Mouse (Mus musculus): ENCODE data around the gene Myoc. TPM values are rescaled to one million over a fixed set of nuclear protein-coding genes. Genes with fewer than 3 reads are reported as not detected.
"Not testable (repeated sequence)": the region's sequence is repeated elsewhere in the genome, so short reads cannot be mapped to it uniquely, and the experiment has no call there.

Myoc gene
- polyA plus RNA-seq, 1 experiment from 2014 or later: 0.09 TPM

DNA sequence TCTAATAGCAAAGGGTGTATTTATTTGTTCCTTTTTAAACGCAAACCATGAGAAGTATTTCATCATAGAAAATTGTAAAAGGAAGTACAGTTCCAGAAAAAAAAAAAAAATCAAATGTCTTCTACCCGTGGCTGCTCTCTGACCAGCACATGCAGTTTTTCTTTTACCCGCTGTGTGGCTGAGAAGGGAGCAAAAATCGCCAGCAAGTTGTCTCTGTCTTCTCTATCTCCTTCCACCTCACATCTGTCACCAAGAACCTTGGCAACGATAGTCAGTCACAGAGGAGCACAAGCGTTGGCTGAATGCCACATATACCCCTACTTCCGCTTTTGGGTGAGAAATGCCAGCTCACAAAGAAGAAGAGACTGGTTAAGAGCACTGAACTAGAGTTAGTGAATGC is 13.7 kb upstream of the Myoc start:
- H3K36me3 ChIP-seq: no peaks in the 10 kb centered on the region
- no peaks in the 10 kb centered on the region for H3K27me3 ChIP-seq (ENCODE audit: insufficient read depth, poor library complexity, severe bottlenecking)
- no peak for DNase-seq (ENCODE audit: low spot score)
- no peaks in the 10 kb centered on the region for H3K9me3 ChIP-seq
- H3K27ac ChIP-seq: no peak overlapping the region
- peaks cover 7% of the 10 kb centered on the region for H3K4me1 ChIP-seq (replicated peaks)
- 71% methylated on average over 7 of the region's 7 CpGs for WGBS
- no peak overlapping the region for H3K4me3 ChIP-seq

DNA sequence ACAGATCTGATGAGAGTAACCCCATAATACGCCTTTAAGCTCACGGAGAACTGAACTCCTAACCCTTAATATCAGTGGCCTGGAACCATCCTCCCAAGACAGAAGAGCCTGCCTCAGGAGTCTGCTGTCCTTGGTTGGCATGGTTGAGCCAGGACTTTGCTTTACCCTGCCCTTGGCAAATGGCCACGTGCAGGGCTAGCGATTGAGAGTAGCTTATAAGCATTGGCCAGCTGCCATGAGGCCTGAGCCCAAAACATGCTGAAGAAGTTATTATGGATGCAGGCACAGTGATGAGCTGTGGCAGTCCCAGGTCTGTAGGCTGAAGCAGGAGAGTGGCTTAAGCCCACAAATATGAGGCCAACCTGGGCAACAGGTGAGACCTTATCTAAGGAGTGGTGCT is 11.1 kb upstream of the Myoc start:
- not testable (repeated sequence) for H3K4me1 ChIP-seq (replicated peaks); H3K4me3 ChIP-seq; H3K9me3 ChIP-seq; H3K36me3 ChIP-seq; H3K27me3 ChIP-seq (ENCODE audit: insufficient read depth, poor library complexity, severe bottlenecking); H3K27ac ChIP-seq; DNase-seq (ENCODE audit: low spot score)
- 91% methylated on average over 4 of the region's 4 CpGs for WGBS

- not testable (repeated sequence) for H3K9me3 ChIP-seq; H3K36me3 ChIP-seq; H3K4me1 ChIP-seq (replicated peaks); DNase-seq (ENCODE audit: low spot score); H3K27me3 ChIP-seq (ENCODE audit: insufficient read depth, poor library complexity, severe bottlenecking); H3K27ac ChIP-seq; H3K4me3 ChIP-seq
- 94% methylated on average over 15 of the region's 15 CpGs for WGBS
Observed at GRCm38 (mm10) chr1:162628326-162628725, 10.6 kb upstream of the Myoc start.

DNA sequence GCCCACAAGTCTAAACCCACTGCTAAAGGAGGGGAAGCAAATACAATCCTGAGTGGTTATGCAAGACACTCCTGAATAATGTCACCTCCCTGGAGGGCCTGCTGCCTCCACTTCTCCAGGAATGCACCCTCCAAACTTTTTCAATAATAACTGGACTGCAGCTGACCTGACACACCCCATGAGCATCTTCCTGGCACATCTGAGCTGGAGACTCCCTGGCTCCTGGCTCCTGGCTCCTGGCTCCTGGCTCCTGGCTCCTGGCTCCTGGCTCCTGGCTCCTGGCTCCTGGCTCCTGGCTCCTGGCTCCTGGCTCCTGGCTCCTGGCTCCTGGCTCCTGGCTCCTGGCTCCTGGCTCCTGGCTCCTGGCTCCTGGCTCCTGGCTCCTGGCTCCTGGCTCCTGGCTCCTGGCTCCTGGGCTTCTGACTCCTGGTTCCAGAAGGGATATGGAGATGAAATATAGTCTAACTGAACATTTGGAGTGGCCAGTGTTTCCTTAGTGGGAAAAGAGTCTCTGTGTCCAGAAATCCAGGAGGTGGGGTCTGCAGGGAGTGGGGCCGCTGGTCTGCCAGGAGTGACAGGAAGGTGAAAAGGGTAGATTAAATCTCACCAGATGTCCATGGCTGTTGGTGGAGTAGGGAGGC is 3.5 kb upstream of the Myoc start:
- not testable (repeated sequence) for H3K9me3 ChIP-seq; H3K27me3 ChIP-seq (ENCODE audit: insufficient read depth, poor library complexity, severe bottlenecking); H3K4me1 ChIP-seq (replicated peaks); H3K36me3 ChIP-seq; H3K27ac ChIP-seq; H3K4me3 ChIP-seq; DNase-seq (ENCODE audit: low spot score)
- 61% methylated on average over 1 of the region's 1 CpGs for WGBS

DNA sequence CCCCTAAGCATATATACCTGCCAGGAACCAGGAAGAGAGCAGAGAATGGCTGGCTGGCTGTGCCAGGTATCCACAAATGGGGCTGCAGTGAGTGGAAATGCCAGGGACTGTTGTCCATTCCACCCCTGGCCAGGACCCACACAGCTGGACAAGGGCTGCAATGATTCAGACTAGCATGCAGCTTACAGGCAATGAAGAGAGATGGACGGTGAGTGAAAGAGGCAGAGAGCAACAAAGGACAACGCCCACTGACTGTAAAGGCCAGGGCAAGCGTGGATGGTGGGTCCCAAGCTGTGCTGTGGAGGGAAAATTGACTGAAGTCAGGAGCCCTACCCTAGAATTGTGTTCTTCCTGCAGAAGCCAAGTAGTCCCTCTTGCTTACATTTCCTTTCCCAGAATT is 2.4 kb upstream of the Myoc start:
- Histone ChIP-seq H3K27me3 (ENCODE audit: insufficient read depth, poor library complexity, severe bottlenecking) (no peaks in the 10 kb centered on the region), H3K36me3 (no peaks in the 10 kb centered on the region), H3K4me3 (no peak overlapping the region), H3K4me1 (replicated peaks) (peaks cover 6% of the 10 kb centered on the region), H3K27ac (no peak overlapping the region; the same call in 1 of the 2 replicates), H3K9me3 (no peaks in the 10 kb centered on the region)
- 72% methylated on average over 3 of the region's 3 CpGs for WGBS
- no peak for DNase-seq (ENCODE audit: low spot score)

GRCm38 (mm10) chr1:162638535-162638934 is 420 bp upstream of the Myoc start:
- Histone ChIP-seq H3K27me3 (ENCODE audit: insufficient read depth, poor library complexity, severe bottlenecking) (no peaks in the 10 kb centered on the region), H3K27ac (no peak overlapping the region), H3K4me1 (replicated peaks) (peaks cover 6% of the 10 kb centered on the region), H3K4me3 (no peak overlapping the region), H3K9me3 (no peaks in the 10 kb centered on the region), H3K36me3 (no peaks in the 10 kb centered on the region)
- WGBS: 90% methylated on average over 4 of the region's 4 CpGs
- no peak for DNase-seq (ENCODE audit: low spot score)

DNA sequence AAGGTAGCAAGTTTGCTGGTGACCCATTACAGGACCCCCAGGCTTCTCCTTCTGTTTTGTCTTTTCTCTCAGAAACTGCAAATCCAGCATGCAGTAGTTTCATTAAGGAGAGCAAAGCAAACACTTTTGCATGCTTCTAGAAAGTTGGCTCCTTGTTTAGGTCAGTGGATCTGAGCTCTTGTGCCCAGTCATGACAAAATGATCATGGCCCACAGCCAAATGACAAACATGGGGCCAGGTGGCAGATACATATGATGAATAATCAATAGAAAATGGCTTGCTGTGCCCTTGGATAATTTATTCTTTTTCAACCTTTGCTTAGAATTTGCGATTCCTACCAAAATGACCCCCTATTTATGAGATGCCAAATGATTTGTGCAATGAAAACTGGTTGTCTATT is 906 bp downstream of the Myoc start:
- H3K4me1 ChIP-seq (replicated peaks): peaks cover 6% of the 10 kb centered on the region
- no peak overlapping the region for H3K4me3 ChIP-seq
- H3K27me3 ChIP-seq (ENCODE audit: insufficient read depth, poor library complexity, severe bottlenecking): no peaks in the 10 kb centered on the region
- H3K27ac ChIP-seq: no peak overlapping the region
- H3K9me3 ChIP-seq: no peaks in the 10 kb centered on the region
- no peaks in the 10 kb centered on the region for H3K36me3 ChIP-seq
- WGBS: 90% methylated on average over 1 of the region's 1 CpGs
- DNase-seq (ENCODE audit: low spot score): no peak

- Histone ChIP-seq H3K36me3 (no peaks in the 10 kb centered on the region), H3K27me3 (ENCODE audit: insufficient read depth, poor library complexity, severe bottlenecking) (no peaks in the 10 kb centered on the region), H3K4me3 (no peak overlapping the region), H3K4me1 (replicated peaks) (peaks cover 4% of the 10 kb centered on the region; the same call in 1 of the 2 replicates), H3K9me3 (no peaks in the 10 kb centered on the region), H3K27ac (no peak overlapping the region)
- WGBS: 69% methylated on average over 3 of the region's 3 CpGs
- no peak for DNase-seq (ENCODE audit: low spot score)
Observed at GRCm38 (mm10) chr1:162642591-162642990, 3.6 kb downstream of the Myoc start.

GRCm38 (mm10) chr1:162643752-162644151 is 4.8 kb downstream of the Myoc start:
- Histone ChIP-seq H3K4me1 (replicated peaks) (peaks cover 4% of the 10 kb centered on the region; the same call in 1 of the 2 replicates), H3K9me3 (no peaks in the 10 kb centered on the region), H3K27ac (no peak overlapping the region), H3K36me3 (no peaks in the 10 kb centered on the region), H3K27me3 (ENCODE audit: insufficient read depth, poor library complexity, severe bottlenecking) (no peaks in the 10 kb centered on the region), H3K4me3 (no peak overlapping the region)
- WGBS: 49% methylated on average over 4 of the region's 4 CpGs
- DNase-seq (ENCODE audit: low spot score): no peak

- 81% methylated on average over 10 of the region's 10 CpGs for WGBS
- DNase-seq (ENCODE audit: low spot score): no peak
- Histone ChIP-seq H3K4me3 (no peak overlapping the region), H3K9me3 (no peaks in the 10 kb centered on the region), H3K27ac (no peak overlapping the region), H3K4me1 (replicated peaks) (0 out of 2 replicates have a peak, but pooled peaks cover 4% of the 10 kb centered on the region), H3K27me3 (ENCODE audit: insufficient read depth, poor library complexity, severe bottlenecking) (no peaks in the 10 kb centered on the region), H3K36me3 (no peaks in the 10 kb centered on the region)
Observed at GRCm38 (mm10) chr1:162646083-162646686, 7.2 kb downstream of the Myoc start.

DNA sequence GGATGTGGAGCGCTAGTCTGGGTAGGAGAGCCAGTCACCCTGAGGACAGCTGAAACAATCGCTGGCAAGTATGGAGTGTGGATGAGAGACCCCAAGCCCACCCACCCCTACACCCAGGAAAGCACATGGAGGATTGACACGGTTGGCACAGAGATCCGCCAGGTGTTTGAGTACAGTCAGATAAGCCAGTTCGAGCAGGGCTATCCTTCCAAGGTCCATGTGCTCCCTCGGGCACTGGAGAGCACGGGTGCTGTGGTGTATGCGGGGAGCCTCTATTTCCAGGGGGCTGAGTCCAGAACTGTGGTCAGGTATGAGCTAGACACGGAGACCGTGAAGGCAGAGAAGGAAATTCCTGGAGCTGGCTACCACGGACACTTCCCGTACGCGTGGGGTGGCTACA is 9.5 kb downstream of the Myoc start:
- 0 out of 2 replicates have a peak, but pooled peaks cover 4% of the 10 kb centered on the region for H3K4me1 ChIP-seq (replicated peaks)
- no peak overlapping the region for H3K27ac ChIP-seq
- H3K4me3 ChIP-seq: no peak overlapping the region
- no peak for DNase-seq (ENCODE audit: low spot score)
- WGBS: 95% methylated on average over 14 of the region's 14 CpGs
- H3K36me3 ChIP-seq: no peaks in the 10 kb centered on the region
- H3K9me3 ChIP-seq: no peaks in the 10 kb centered on the region
- H3K27me3 ChIP-seq (ENCODE audit: insufficient read depth, poor library complexity, severe bottlenecking): no peaks in the 10 kb centered on the region

- no peak within 1 kb of the TSS for H3K27ac ChIP-seq
- H3K4me3 ChIP-seq: no peak within 1 kb of the TSS
- no peaks in the 10 kb centered on the region for H3K9me3 ChIP-seq
- no peaks in the 10 kb centered on the region for H3K36me3 ChIP-seq
- no peak for DNase-seq (ENCODE audit: low spot score)
- no peaks in the 10 kb centered on the region for H3K27me3 ChIP-seq (ENCODE audit: insufficient read depth, poor library complexity, severe bottlenecking)
- H3K4me1 ChIP-seq (replicated peaks): no peaks in the 10 kb centered on the region
- 91% methylated on average over 7 of the region's 7 CpGs for WGBS
Observed at GRCm38 (mm10) chr1:162658119-162658518, 19.2 kb downstream of the Myoc start, which contains the start of gene Myocos. Myocos (minus strand) TSS chr1:162658219.

- Histone ChIP-seq H3K36me3 (no peaks in the 10 kb centered on the region), H3K9me3 (no peaks in the 10 kb centered on the region), H3K4me1 (replicated peaks) (peaks cover 7% of the 10 kb centered on the region), H3K27me3 (ENCODE audit: insufficient read depth, poor library complexity, severe bottlenecking) (no peaks in the 10 kb centered on the region), H3K27ac (no peak overlapping the region), H3K4me3 (no peak overlapping the region)
- WGBS: 91% methylated on average over 11 of the region's 11 CpGs
- no peak for DNase-seq (ENCODE audit: low spot score)
Observed at GRCm38 (mm10) chr1:162660276-162660860, 21.4 kb downstream of the Myoc start.
